10 mouse cellular contexts compared by ENCODE assay signal in the genomic region with DNA sequence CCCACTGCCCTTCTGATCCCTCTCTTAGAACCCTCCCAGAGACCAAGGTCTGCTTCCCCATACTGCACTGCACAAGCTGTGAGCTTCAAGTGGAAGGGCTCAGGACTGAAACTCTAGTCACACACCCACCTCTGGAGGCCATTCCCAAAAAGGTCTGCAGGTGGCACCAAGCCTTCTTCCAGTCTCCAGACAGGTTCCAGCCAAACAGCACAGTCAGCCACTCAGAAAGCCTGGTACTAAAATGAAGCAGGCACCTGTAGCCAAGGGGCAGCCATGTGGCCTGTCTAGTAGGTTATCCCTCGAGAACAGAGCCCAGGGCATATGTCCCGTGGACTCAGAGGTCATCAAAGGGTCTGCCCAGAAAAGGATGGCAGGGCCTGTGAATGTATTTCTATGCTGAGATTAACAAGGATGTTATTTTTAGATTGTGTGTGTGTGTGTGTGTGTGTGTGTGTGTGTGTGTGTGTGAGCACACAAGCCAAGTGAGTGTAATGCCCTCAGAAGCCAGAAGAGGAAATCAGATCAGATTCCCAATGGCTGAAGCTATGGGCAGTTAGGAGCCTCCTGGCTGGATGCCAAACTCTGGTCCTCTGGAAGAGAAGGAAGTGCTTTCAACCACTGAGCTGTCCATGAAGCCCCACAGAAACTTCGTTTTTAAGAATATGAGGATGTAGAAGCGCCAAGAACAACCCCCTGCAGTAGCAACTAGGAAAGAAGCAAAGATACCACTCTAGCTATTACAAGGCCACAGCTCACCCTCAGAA. TPM values are rescaled to one million over a fixed set of nuclear protein-coding genes. Genes with fewer than 3 reads are reported as not detected.
DNase-seq lines count a peak whose midpoint lies in the region; ATAC-seq lines count a peak whose summit lies in the region.
"Had no signal": no experiment of that assay in that cellular context is flagged by ENCODE, and none has a peak within 500 bp of the region (broad histone marks: within the 10 kb centered on the region; RNA-seq: fewer than 3 reads in every experiment).

TSS of gene Rbfox3 (minus strand) at position 291 of the 764 bp plus-strand sequence.

- WGBS in heart, embryonic 11.5 days (ENCODE audit: insufficient replicate concordance) = 49% methylated on average over 4 of the region's 4 CpGs

- intact Hi-C loops in left cerebral cortex, postnatal 10 days (cut with DNase I) = loop anchor here (5.0 kb wide), 2 partner anchors 51 to 66 kb away; no protein-coding TSS in a partner anchor

- peak; percentile 4 to 9 for DNase-seq in heart, adult 18-20 months
- DNase-seq in 3T3-L1 (ENCODE audit: low read depth, low spot score) = peak; percentile 10
- peak; percentile 88 for DNase-seq in cerebellum, adult 9-11 months
- DNase-seq in left cerebral cortex, postnatal 10 days (ENCODE audit: extremely low spot score in 1 of 2, low spot score in 2 of 2) = peak in 1 of 2 experiments; percentile 68
- DNase-seq in thymus, postnatal 14 days = no peak
- no peak for DNase-seq in urinary bladder, adult 18-20 months (ENCODE audit: low spot score in 2 of 2)
- DNase-seq in spleen, postnatal 36 days (ENCODE audit: low spot score in 2 of 2) = no peak
- DNase-seq: liver, embryonic 13.5 days had no signal

- ATAC-seq in heart, embryonic 11.5 days (replicated peaks; ENCODE audit: insufficient number of reproducible peaks, low FRiP score, low TSS enrichment) = no peak

- H3K9me3 ChIP-seq in heart, embryonic 11.5 days (replicated peaks; ENCODE audit: control insufficient read depth, low read length) = no peaks in the 10 kb centered on the region
- H3K9me3 ChIP-seq: liver, embryonic 13.5 days had no signal

- H3K27me3 ChIP-seq in heart, embryonic 11.5 days (ENCODE audit: control insufficient read depth, insufficient read depth, low read length) = peaks cover 51% of the 10 kb centered on the region

- peaks cover 23% of the 10 kb centered on the region for H3K4me1 ChIP-seq in heart, embryonic 11.5 days (ENCODE audit: control insufficient read depth, insufficient read depth, low read length)
- H3K4me1 ChIP-seq: liver, embryonic 13.5 days had no signal

- no peak within 1 kb of the TSS for H3K4me2 ChIP-seq in heart, embryonic 11.5 days
- H3K4me2 ChIP-seq: liver, embryonic 13.5 days had no signal

- H3K36me3 ChIP-seq in heart, embryonic 11.5 days (ENCODE audit: control insufficient read depth, insufficient read depth, low read length) = no peaks in the 10 kb centered on the region
- H3K36me3 ChIP-seq: G1E; liver, embryonic 13.5 days had no signal

- no peak within 1 kb of the TSS for H3K4me3 ChIP-seq in heart, embryonic 11.5 days (ENCODE audit: low read depth, low read length)
- H3K4me3 ChIP-seq: liver, embryonic 13.5 days had no signal

- no peak within 1 kb of the TSS for H3K9ac ChIP-seq in heart, embryonic 11.5 days (ENCODE audit: low read depth, low read length)
- H3K9ac ChIP-seq: liver, embryonic 13.5 days had no signal

- no peak within 1 kb of the TSS for H3K27ac ChIP-seq in heart, embryonic 11.5 days (ENCODE audit: low read depth, low read length)
- H3K27ac ChIP-seq: liver, embryonic 13.5 days had no signal

RNA-seq across cellular contexts. Expression of gene Rbfox3, which starts in this region (rescaled TPM):
- under 1 TPM in 1 of 2 experiments, not detected in 1; 0.10 TPM for total RNA-seq in heart, adult 18-20 months (2021)
- polyA plus RNA-seq in heart, embryonic 11.5 days (2014; fragmentation: Nextera tagmentation; extraction: Ambion mirVana) = 0.69 and 1.4 TPM in 2 replicates
- 100 to 1,000 TPM; 272 to 280 TPM for total RNA-seq in left cerebral cortex, postnatal 10 days (2021)
- polyA plus RNA-seq: G1E had no signal

Comparison
In these comparisons a context has a peak if more than half of its experiments do, and no peak if none do; other contexts are left out.
1. RNA of gene Rbfox3 (total RNA-seq): 272 to 280 TPM in left cerebral cortex, postnatal 10 days; 0.10 TPM in heart, adult 18-20 months; every median in the first group is over 100 times any median in the second.
2. Peak in DNase-seq in heart, adult 18-20 months; RNA of the gene not detected or under 1 TPM.
3. DNase-seq: peak in 3T3-L1 (single experiment) and cerebellum, adult 9-11 months (single experiment); none in thymus, postnatal 14 days (single experiment), urinary bladder, adult 18-20 months (0 of 2) and spleen, postnatal 36 days (0 of 2).